Mouse (Mus musculus): ENCODE results near the gene Foxred1. TPM values are rescaled to one million over a fixed set of nuclear protein-coding genes. Genes with fewer than 3 reads are reported as not detected.

The Foxred1 gene
- polyA plus RNA-seq, 1 experiment = 24.6 TPM

DNA sequence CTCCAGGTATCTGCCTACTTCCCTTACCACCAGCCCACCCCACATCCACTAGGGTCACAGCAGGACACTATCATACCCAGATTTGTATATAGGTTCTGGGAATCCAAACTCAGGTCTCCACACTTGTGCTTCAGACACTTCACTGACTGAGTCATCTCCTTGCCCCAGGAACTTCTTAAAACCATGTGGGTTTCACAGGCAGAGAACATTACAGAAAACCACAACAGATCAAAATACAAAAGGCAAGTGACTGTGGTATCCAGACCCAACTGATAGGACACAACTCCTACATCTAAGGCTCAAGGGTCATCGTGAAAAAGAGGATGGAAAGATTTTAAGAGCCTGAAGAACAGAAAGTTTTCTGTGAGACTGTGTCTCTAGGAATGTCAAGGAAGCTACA is 37.5 kb downstream of the Foxred1 start:
- peaks cover 12% of the 10 kb centered on the region for H3K4me1 ChIP-seq (ENCODE audit: control insufficient read depth, insufficient read depth, low read length)
- H3K4me3 ChIP-seq (ENCODE audit: insufficient read depth, low read length) = no peak overlapping the region
- TF ChIP-seq CTCF (IDR thresholded peaks at IDR 0.05; ENCODE audit: low read depth, low read length) (no peak), POLR2A (IDR thresholded peaks at IDR 0.05; ENCODE audit: borderline replicate concordance, low read depth, low read length) (no peak)
- H3K27ac ChIP-seq (ENCODE audit: insufficient read depth, low read depth, low read length) = no peak overlapping the region

GRCm38 (mm10) chr9:35170071-35170470 is 40.8 kb downstream of the Foxred1 start:
- Histone ChIP-seq H3K4me3 (ENCODE audit: insufficient read depth, low read length) (no peak overlapping the region), H3K4me1 (ENCODE audit: control insufficient read depth, insufficient read depth, low read length) (peaks cover 9% of the 10 kb centered on the region), H3K27ac (ENCODE audit: insufficient read depth, low read depth, low read length) (no peak overlapping the region)
- no peak for TF ChIP-seq POLR2A (IDR thresholded peaks at IDR 0.05; ENCODE audit: borderline replicate concordance, low read depth, low read length)
- no peak for TF ChIP-seq CTCF (IDR thresholded peaks at IDR 0.05; ENCODE audit: low read depth, low read length)

DNA sequence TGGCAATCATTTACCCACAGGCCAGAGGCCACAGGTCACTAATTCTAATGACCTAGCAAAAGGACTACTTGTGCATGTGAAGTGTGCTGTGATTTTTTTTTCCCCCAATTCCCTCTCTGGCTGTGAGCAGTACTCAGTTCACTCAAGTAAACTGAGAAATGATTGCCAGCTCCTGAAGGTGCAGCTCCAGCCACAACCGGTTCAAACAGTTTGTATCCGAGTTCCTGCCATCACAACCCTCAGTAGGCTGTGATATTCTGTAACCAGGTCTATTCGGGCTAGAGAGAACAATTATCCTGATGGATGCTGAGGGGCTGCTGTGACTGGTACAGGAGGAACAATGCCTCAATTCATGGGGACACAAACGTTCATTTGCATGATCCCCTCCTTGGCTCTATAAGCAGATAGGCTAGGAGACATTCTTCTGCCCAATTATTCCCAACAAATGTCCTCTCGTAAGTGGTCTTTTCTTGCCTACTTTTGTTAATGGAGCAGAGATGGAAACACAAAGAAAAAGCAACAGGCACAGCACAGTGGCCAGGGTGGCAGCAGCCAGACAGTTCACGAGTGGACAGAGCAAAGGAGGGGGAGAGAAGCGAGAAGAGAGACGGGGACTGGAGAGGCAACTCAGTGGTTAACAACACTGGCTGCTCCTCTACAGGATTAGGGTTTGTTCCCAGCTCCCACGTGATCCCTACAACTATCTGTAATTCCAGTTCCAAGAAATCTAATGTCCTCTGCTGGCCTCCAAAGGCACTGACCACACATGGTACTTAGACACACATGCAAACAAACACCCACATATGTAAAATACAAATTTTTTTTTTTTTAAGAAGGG is 43.8 kb downstream of the Foxred1 start:
- Histone ChIP-seq H3K4me1 (ENCODE audit: control insufficient read depth, insufficient read depth, low read length) (no peaks in the 10 kb centered on the region), H3K4me3 (ENCODE audit: insufficient read depth, low read length) (no peak overlapping the region), H3K27ac (ENCODE audit: insufficient read depth, low read depth, low read length) (no peak overlapping the region)
- no peak for TF ChIP-seq POLR2A (IDR thresholded peaks at IDR 0.05; ENCODE audit: borderline replicate concordance, low read depth, low read length)
- TF ChIP-seq CTCF (IDR thresholded peaks at IDR 0.05; ENCODE audit: low read depth, low read length) = no peak

DNA sequence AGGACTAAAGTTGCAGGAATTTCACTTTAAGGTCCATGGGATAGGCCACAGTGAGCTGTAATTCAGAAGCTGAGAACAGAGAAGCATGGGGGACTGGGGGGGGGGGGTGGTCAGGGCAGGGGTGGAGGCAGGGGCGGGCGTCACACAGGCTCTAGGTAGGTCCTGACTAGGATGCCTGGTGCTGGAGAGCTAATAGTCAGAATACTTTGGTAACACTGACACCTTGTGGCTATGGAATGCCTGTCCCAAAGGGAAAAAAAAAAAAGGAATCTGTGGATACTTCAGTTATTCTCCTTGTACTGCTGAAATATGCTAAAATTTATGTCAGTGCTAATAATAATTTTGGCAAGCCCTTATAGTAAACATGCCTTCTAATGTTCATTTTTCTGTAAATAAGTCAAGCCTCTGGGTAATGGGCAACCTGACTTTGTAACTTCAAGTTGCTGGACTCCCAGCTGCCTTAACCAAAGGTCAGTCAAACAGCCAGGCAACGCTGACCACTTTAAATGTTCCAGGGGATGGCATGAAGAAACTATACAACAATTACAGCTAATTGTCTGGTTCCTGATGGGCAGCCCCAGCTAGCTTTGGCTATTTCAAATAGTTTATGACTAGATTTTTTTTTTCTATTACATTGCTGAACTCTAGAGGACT is 44.6 kb downstream of the Foxred1 start:
- no peaks in the 10 kb centered on the region for H3K4me1 ChIP-seq (ENCODE audit: control insufficient read depth, insufficient read depth, low read length)
- H3K27ac ChIP-seq (ENCODE audit: insufficient read depth, low read depth, low read length) = no peak overlapping the region
- no peak for TF ChIP-seq CTCF (IDR thresholded peaks at IDR 0.05; ENCODE audit: low read depth, low read length)
- H3K4me3 ChIP-seq (ENCODE audit: insufficient read depth, low read length) = no peak overlapping the region

DNA sequence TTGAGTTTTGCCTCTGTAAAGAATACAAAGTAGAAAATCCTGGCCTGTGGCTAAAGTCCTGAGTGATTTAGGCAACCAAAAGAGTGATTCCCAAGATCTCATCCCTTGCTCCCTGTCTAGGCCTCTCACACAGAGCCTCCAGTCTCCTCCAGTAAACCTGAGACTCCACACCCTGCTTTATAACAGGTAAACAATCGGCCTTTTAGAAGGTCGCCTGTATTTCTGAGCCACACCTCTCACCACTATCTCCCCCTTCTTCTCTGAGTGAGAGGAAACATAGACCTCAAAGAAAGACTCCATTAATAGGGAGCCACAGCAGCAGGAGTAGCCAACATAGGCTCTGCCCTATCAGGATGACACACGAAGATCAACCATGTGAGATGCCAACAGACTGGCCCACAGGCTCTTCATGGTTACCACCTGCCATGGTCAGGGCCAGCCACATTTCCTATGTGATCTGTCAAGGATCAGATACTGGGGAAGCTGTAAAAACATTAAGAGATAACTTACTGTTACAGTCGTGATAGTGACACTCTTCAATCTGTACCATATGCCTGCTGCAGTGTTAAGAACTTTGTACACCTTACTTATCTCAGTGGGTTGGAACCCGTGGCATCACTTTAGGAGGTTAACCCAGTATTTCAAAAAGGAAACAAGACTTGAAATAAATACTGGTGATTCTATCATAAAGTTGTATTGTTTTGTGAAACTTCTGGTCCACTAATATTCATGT is 46.5 kb downstream of the Foxred1 start:
- Histone ChIP-seq H3K27ac (ENCODE audit: insufficient read depth, low read depth, low read length) (no peak overlapping the region), H3K4me1 (ENCODE audit: control insufficient read depth, insufficient read depth, low read length) (no peaks in the 10 kb centered on the region), H3K4me3 (ENCODE audit: insufficient read depth, low read length) (no peak overlapping the region)
- no peak for TF ChIP-seq CTCF (IDR thresholded peaks at IDR 0.05; ENCODE audit: low read depth, low read length)
- TF ChIP-seq POLR2A (IDR thresholded peaks at IDR 0.05; ENCODE audit: borderline replicate concordance, low read depth, low read length) = no peak

DNA sequence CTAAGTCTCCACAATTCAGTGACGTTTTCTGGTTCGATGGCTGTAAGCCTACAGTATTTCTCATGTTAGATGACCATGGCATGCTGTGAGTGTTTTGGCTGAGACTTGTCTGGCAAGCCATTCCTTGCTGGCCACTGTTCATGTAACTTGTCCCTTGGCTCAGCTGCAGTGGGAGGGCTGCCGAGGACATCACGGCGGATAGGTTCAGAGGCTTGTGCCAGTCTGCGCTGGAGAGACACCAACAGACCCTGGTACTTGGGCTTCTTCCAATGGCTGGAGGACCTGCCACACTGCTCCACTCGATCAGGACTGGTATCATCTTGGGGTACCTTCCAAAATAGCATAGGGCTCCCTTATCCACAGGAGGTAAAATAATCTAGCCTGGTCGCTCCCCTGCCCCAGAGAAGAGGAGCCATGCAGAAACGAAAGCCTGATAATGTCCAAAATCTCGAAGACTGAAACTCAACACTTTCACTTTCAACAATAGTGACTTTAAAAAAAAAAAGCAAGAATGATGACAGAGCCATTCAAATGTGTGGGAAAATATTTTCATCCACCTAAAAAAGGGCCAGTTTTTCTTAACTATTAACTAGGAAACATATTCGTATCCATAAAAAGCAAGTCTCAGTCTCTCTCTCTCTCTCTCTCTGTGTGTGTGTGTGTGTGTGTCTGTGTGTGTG is 47.7 kb downstream of the Foxred1 start:
- no peak overlapping the region for H3K4me3 ChIP-seq (ENCODE audit: insufficient read depth, low read length)
- no peak for TF ChIP-seq CTCF (IDR thresholded peaks at IDR 0.05; ENCODE audit: low read depth, low read length)
- TF ChIP-seq POLR2A (IDR thresholded peaks at IDR 0.05; ENCODE audit: borderline replicate concordance, low read depth, low read length) = no peak
- H3K4me1 ChIP-seq (ENCODE audit: control insufficient read depth, insufficient read depth, low read length) = no peaks in the 10 kb centered on the region
- no peak overlapping the region for H3K27ac ChIP-seq (ENCODE audit: insufficient read depth, low read depth, low read length)

DNA sequence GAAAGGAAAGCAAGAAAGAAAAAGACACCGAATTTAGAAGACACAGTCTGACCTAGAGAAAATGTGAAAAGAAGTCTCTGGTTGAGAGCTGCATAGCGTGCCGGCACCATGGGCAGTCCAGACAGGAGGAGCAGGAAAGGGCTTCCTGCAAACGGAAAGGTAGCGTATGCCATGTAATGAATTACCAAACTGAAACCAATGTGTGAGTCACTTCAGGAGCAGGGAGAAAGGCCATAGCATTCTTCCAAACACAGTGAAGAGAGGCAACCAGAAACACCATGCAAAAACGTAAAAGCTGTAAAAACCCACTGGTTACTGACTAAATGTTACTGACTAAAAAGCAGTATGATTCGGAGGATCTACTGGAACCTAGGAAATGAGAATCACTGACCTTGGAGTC is 49.1 kb downstream of the Foxred1 start:
- Histone ChIP-seq H3K27ac (ENCODE audit: insufficient read depth, low read depth, low read length) (no peak overlapping the region), H3K4me1 (ENCODE audit: control insufficient read depth, insufficient read depth, low read length) (no peaks in the 10 kb centered on the region), H3K4me3 (ENCODE audit: insufficient read depth, low read length) (no peak overlapping the region)
- TF ChIP-seq CTCF (IDR thresholded peaks at IDR 0.05; ENCODE audit: low read depth, low read length) = no peak
- TF ChIP-seq POLR2A (IDR thresholded peaks at IDR 0.05; ENCODE audit: borderline replicate concordance, low read depth, low read length) = no peak

GRCm38 (mm10) chr9:35160662-35161061 is 50.2 kb downstream of the Foxred1 start:
- no peak for TF ChIP-seq POLR2A (IDR thresholded peaks at IDR 0.05; ENCODE audit: borderline replicate concordance, low read depth, low read length)
- TF ChIP-seq CTCF (IDR thresholded peaks at IDR 0.05; ENCODE audit: low read depth, low read length) = no peak
- Histone ChIP-seq H3K4me3 (ENCODE audit: insufficient read depth, low read length) (no peak overlapping the region), H3K27ac (ENCODE audit: insufficient read depth, low read depth, low read length) (no peak overlapping the region), H3K4me1 (ENCODE audit: control insufficient read depth, insufficient read depth, low read length) (no peaks in the 10 kb centered on the region)

DNA sequence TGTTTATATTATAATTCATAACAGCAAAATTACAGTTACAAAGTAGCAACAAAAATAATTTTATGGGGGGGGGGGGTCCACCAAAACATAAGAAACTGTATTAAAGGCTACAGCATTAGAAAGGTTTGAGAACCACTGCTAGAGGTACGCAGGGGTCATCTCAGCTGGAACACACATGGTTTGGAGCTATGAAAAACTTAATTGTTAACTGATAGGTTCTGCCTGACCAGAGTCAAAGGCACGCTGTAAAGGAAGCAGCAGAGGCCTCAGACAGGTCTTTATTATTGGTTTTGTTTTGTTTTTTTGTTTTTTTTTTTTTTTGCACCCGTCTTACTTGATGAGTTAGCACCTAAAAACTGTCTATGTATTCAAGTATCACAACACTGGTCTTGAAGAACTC is 52.4 kb downstream of the Foxred1 start:
- no peak overlapping the region for H3K27ac ChIP-seq (ENCODE audit: insufficient read depth, low read depth, low read length)
- no peak overlapping the region for H3K4me3 ChIP-seq (ENCODE audit: insufficient read depth, low read length)
- TF ChIP-seq CTCF (IDR thresholded peaks at IDR 0.05; ENCODE audit: low read depth, low read length) (no peak), POLR2A (IDR thresholded peaks at IDR 0.05; ENCODE audit: borderline replicate concordance, low read depth, low read length) (no peak)
- no peaks in the 10 kb centered on the region for H3K4me1 ChIP-seq (ENCODE audit: control insufficient read depth, insufficient read depth, low read length)

All from bone marrow macrophage, adult 2 months (primary cell).